Mouse (Mus musculus): ENCODE results near the gene Car4. TPM values are rescaled to one million over a fixed set of nuclear protein-coding genes. Genes with fewer than 3 reads are reported as not detected.

Car4 gene
- polyA plus RNA-seq, 1 experiment: not detected

- peaks cover 61% of the 10 kb centered on the region for H3K27me3 ChIP-seq (ENCODE audit: control insufficient read depth, insufficient read depth, insufficient read length)
- no peak for TF ChIP-seq CEBPB (IDR thresholded peaks at IDR 0.05; ENCODE audit: insufficient read depth, poor library complexity, severe bottlenecking)
- TF ChIP-seq TCF12 (IDR thresholded peaks at IDR 0.05; ENCODE audit: insufficient read depth, poor library complexity, severe bottlenecking): no peak
- TF ChIP-seq TCF3 (IDR thresholded peaks at IDR 0.05; ENCODE audit: insufficient read length, low read depth): no peak
- no peak overlapping the region for H3K4me2 ChIP-seq (ENCODE audit: low read depth)
- no peaks in the 10 kb centered on the region for H3K79me2 ChIP-seq (ENCODE audit: control insufficient read depth, insufficient read depth)
- no peaks in the 10 kb centered on the region for H3K36me3 ChIP-seq (ENCODE audit: control insufficient read depth, insufficient read depth)
- H3ac ChIP-seq (ENCODE audit: control insufficient read depth, insufficient read length): no peak overlapping the region
- H3K4me3 ChIP-seq: no peak overlapping the region
Observed at GRCm38 (mm10) chr11:84958271-84958630, 665 bp downstream of the Car4 start.

DNA sequence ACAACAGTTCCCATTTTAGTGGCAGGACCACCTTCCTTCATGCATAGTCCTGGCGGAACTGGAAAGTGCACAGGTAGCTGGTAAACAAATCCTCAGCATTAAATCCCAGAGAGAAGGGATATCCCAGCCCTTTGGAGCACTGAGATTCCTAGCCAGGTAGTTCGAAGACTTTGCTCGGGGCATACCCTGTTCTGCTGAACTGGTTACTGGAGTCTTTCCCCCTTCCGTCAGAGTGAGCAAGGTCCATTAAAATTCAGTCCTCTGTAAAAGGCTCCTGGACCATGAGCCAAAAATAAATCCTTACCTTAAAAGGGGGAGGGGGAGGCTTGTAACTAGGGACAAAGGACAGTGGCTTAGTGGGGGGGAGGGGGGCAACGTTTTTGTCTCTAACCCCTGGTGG, 1.6 kb downstream of the Car4 start:
- H3K4me2 ChIP-seq (ENCODE audit: low read depth): no peak overlapping the region

GRCm38 (mm10) chr11:84959701-84960181, 2.2 kb downstream of the Car4 start:
- H3K27me3 ChIP-seq (ENCODE audit: control insufficient read depth, insufficient read depth, insufficient read length): peaks cover 58% of the 10 kb centered on the region
- H3K4me2 ChIP-seq (ENCODE audit: low read depth): no peak overlapping the region
- no peak overlapping the region for H3K4me3 ChIP-seq
- no peak overlapping the region for H3ac ChIP-seq (ENCODE audit: control insufficient read depth, insufficient read length)
- no peaks in the 10 kb centered on the region for H3K36me3 ChIP-seq (ENCODE audit: control insufficient read depth, insufficient read depth)
- no peaks in the 10 kb centered on the region for H3K79me2 ChIP-seq (ENCODE audit: control insufficient read depth, insufficient read depth)
- no peak for TF ChIP-seq TCF12 (IDR thresholded peaks at IDR 0.05; ENCODE audit: insufficient read depth, poor library complexity, severe bottlenecking)
- TF ChIP-seq CEBPB (IDR thresholded peaks at IDR 0.05; ENCODE audit: insufficient read depth, poor library complexity, severe bottlenecking): no peak
- no peak for TF ChIP-seq SRF (IDR thresholded peaks at IDR 0.05; ENCODE audit: control insufficient read depth, insufficient read length, low read depth)
- no peak for TF ChIP-seq MYOD1 (IDR thresholded peaks at IDR 0.05; ENCODE audit: control insufficient read depth in 1 of 3, insufficient read length in 2 of 3, low read depth in 2 of 3)
- no peak for TF ChIP-seq MAX (IDR thresholded peaks at IDR 0.05; ENCODE audit: low read depth)
- TF ChIP-seq POLR2A (IDR thresholded peaks at IDR 0.05; ENCODE audit: insufficient read length, low read depth): no peak

More for the DNA sequence above, 1.6 kb downstream of the Car4 start:
- H3K36me3 ChIP-seq (ENCODE audit: control insufficient read depth, insufficient read depth): no peaks in the 10 kb centered on the region
- H3ac ChIP-seq (ENCODE audit: control insufficient read depth, insufficient read length): no peak overlapping the region
- no peak overlapping the region for H3K4me3 ChIP-seq
- H3K27me3 ChIP-seq (ENCODE audit: control insufficient read depth, insufficient read depth, insufficient read length): peaks cover 60% of the 10 kb centered on the region
- H3K79me2 ChIP-seq (ENCODE audit: control insufficient read depth, insufficient read depth): no peaks in the 10 kb centered on the region
- TF ChIP-seq MAX (IDR thresholded peaks at IDR 0.05; ENCODE audit: low read depth) (no peak), MYOD1 (IDR thresholded peaks at IDR 0.05; ENCODE audit: control insufficient read depth in 1 of 3, insufficient read length in 2 of 3, low read depth in 2 of 3) (no peak), TCF12 (IDR thresholded peaks at IDR 0.05; ENCODE audit: insufficient read depth, poor library complexity, severe bottlenecking) (no peak), CEBPB (IDR thresholded peaks at IDR 0.05; ENCODE audit: insufficient read depth, poor library complexity, severe bottlenecking) (no peak)

DNA sequence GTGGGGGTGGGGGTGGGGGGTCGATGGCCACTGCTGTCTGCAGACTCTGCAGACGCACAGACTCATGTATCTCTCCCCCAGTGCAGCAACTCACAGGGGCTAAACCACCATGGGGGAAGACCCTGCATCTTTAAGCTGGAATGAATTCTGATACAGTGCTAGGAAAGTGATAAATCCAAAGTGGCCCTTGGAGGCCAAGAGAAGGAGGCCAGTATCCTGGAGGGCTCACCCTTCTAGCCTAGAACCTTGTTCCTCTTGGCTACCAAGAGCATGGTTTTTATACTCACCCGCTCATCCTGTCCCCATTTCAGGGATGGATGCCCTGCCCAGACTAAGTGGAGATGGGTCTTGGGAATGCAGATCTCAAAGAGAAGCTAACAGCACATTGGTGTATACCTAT, 2.7 kb downstream of the Car4 start:
- Histone ChIP-seq H3K36me3 (ENCODE audit: control insufficient read depth, insufficient read depth) (no peaks in the 10 kb centered on the region), H3K4me2 (ENCODE audit: low read depth) (no peak overlapping the region), H3K4me3 (no peak overlapping the region), H3K27me3 (ENCODE audit: control insufficient read depth, insufficient read depth, insufficient read length) (peaks cover 53% of the 10 kb centered on the region), H3K79me2 (ENCODE audit: control insufficient read depth, insufficient read depth) (no peaks in the 10 kb centered on the region), H3ac (ENCODE audit: control insufficient read depth, insufficient read length) (no peak overlapping the region)
- TF ChIP-seq MYOG (IDR thresholded peaks at IDR 0.05; ENCODE audit: control insufficient read depth in 1 of 3, insufficient read depth in 1 of 3, insufficient read length in 2 of 3, low read depth in 2 of 3) (no peak), TCF3 (IDR thresholded peaks at IDR 0.05; ENCODE audit: insufficient read length, low read depth) (no peak), E2F4 (IDR thresholded peaks at IDR 0.05; ENCODE audit: insufficient read depth) (no peak), SRF (IDR thresholded peaks at IDR 0.05; ENCODE audit: control insufficient read depth, insufficient read length, low read depth) (no peak), TCF12 (IDR thresholded peaks at IDR 0.05; ENCODE audit: insufficient read depth, poor library complexity, severe bottlenecking) (no peak)

DNA sequence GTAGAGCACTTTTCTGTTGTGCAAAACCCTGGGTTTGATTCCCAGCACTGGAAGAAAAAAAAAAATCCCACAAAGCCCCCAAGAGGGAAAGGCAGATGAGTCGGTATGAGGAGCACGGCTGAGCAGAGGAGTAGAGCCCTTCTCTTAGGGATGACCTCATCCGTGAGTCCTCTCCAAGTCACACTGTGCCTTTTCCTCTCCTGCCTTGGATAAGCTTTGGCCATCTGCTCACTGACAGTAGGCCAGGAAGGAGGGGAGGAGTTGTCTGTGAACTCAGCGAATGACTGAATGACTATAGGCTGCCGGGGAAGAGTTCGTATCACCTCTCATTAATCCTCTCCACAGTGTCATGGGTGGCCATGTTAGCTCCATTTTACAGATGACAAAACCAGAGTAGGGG, 3.2 kb downstream of the Car4 start:
- Histone ChIP-seq H3K79me2 (ENCODE audit: control insufficient read depth, insufficient read depth) (no peaks in the 10 kb centered on the region), H3K4me3 (no peak overlapping the region), H3K27me3 (ENCODE audit: control insufficient read depth, insufficient read depth, insufficient read length) (peaks cover 49% of the 10 kb centered on the region), H3K4me2 (ENCODE audit: low read depth) (no peak overlapping the region), H3ac (ENCODE audit: control insufficient read depth, insufficient read length) (no peak overlapping the region), H3K36me3 (ENCODE audit: control insufficient read depth, insufficient read depth) (no peaks in the 10 kb centered on the region)
- no peak for TF ChIP-seq MYOD1 (IDR thresholded peaks at IDR 0.05; ENCODE audit: control insufficient read depth in 1 of 3, insufficient read length in 2 of 3, low read depth in 2 of 3)
- no peak for TF ChIP-seq E2F4 (IDR thresholded peaks at IDR 0.05; ENCODE audit: insufficient read depth)
- TF ChIP-seq REST (IDR thresholded peaks at IDR 0.05; ENCODE audit: insufficient read depth, insufficient read length): no peak
- TF ChIP-seq TCF12 (IDR thresholded peaks at IDR 0.05; ENCODE audit: insufficient read depth, poor library complexity, severe bottlenecking): no peak
- no peak for TF ChIP-seq POLR2A (IDR thresholded peaks at IDR 0.05; ENCODE audit: insufficient read length, low read depth)
- TF ChIP-seq TCF3 (IDR thresholded peaks at IDR 0.05; ENCODE audit: insufficient read length, low read depth): no peak
- TF ChIP-seq SRF (IDR thresholded peaks at IDR 0.05; ENCODE audit: control insufficient read depth, insufficient read length, low read depth): no peak
- TF ChIP-seq USF1 (IDR thresholded peaks at IDR 0.05; ENCODE audit: low read depth): no peak

DNA sequence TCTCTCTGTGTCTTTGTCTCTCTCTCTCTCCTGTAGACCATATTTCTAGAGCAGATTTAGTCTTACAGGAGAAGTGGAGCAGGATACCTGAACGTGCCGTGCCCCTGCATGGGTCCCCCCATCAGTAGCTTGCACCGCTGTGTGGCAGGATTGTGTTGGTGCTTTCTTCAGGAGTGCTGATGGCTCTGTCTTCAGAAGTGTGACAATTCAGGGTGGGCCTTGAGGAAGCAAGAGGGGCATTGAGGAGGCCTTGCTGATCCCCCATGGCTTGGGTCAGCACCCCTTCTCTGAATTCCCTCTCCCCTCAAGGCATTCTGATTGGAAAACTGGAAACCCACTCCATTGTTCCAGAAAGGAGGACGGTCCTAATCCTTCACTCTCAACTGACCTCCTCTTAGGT, 4.0 kb downstream of the Car4 start:
- H3K27me3 ChIP-seq (ENCODE audit: control insufficient read depth, insufficient read depth, insufficient read length): peaks cover 42% of the 10 kb centered on the region
- no peak overlapping the region for H3K4me3 ChIP-seq
- no peaks in the 10 kb centered on the region for H3K36me3 ChIP-seq (ENCODE audit: control insufficient read depth, insufficient read depth)
- H3K4me2 ChIP-seq (ENCODE audit: low read depth): no peak overlapping the region
- H3K79me2 ChIP-seq (ENCODE audit: control insufficient read depth, insufficient read depth): no peaks in the 10 kb centered on the region
- H3ac ChIP-seq (ENCODE audit: control insufficient read depth, insufficient read length): no peak overlapping the region
- TF ChIP-seq POLR2A (IDR thresholded peaks at IDR 0.05; ENCODE audit: insufficient read length, low read depth) (no peak), SRF (IDR thresholded peaks at IDR 0.05; ENCODE audit: control insufficient read depth, insufficient read length, low read depth) (no peak), MYOD1 (IDR thresholded peaks at IDR 0.05; ENCODE audit: control insufficient read depth in 1 of 3, insufficient read length in 2 of 3, low read depth in 2 of 3) (no peak), TCF3 (IDR thresholded peaks at IDR 0.05; ENCODE audit: insufficient read length, low read depth) (no peak), REST (IDR thresholded peaks at IDR 0.05; ENCODE audit: insufficient read depth, insufficient read length) (no peak), E2F4 (IDR thresholded peaks at IDR 0.05; ENCODE audit: insufficient read depth) (no peak), POLR2AphosphoS2 (IDR thresholded peaks at IDR 0.05; ENCODE audit: insufficient read length, low read depth) (no peak), TCF12 (IDR thresholded peaks at IDR 0.05; ENCODE audit: insufficient read depth, poor library complexity, severe bottlenecking) (no peak), USF1 (IDR thresholded peaks at IDR 0.05; ENCODE audit: low read depth) (no peak), CEBPB (IDR thresholded peaks at IDR 0.05; ENCODE audit: insufficient read depth, poor library complexity, severe bottlenecking) (no peak), MYOG (IDR thresholded peaks at IDR 0.05; ENCODE audit: control insufficient read depth in 1 of 3, insufficient read depth in 1 of 3, insufficient read length in 2 of 3, low read depth in 2 of 3) (no peak), MAX (IDR thresholded peaks at IDR 0.05; ENCODE audit: low read depth) (no peak)

Measured in myocyte (in vitro differentiated cells).